Mouse (Mus musculus): ENCODE data around the gene Scube2. TPM values are rescaled to one million over a fixed set of nuclear protein-coding genes. Genes with fewer than 3 reads are reported as not detected.

Gene Scube2
- polyA plus RNA-seq, 1 experiment = 1.6 TPM

DNA sequence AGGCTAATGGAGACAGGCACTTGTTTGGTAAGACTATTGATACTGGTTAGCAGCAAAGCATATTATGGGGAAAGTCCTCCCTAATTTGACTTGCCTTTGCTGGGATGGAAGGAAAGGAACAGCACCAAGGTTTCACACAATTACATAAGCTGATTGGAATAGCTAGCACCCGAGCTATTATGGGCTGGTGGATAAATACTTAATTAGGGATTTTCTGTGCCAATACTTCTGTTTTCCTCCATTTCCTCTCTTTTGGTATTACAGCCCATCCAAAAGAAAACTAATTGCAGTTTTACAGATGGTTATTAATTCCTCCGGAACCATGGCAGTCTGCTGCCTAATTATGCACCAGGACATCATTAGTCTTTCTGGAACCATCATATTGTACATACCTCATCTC is 101.5 kb downstream of the Scube2 start:
- Histone ChIP-seq H3K4me1 (ENCODE audit: control insufficient read depth, insufficient read depth, insufficient read length, low read length) (no peaks in the 10 kb centered on the region), H3K36me3 (ENCODE audit: control insufficient read depth, insufficient read depth, low read length) (no peaks in the 10 kb centered on the region), H3K27ac (ENCODE audit: insufficient read depth, low read depth, low read length) (no peak overlapping the region), H3K4me3 (ENCODE audit: low read depth, low read length) (no peak overlapping the region), H3K27me3 (ENCODE audit: control insufficient read depth, insufficient read depth, low read length) (no peaks in the 10 kb centered on the region)
- 73% methylated on average over 2 of the region's 2 CpGs for WGBS
- TF ChIP-seq CTCF (IDR thresholded peaks at IDR 0.05; ENCODE audit: extremely low read depth, insufficient read length, insufficient replicate concordance, low read depth, low read length) (no peak), POLR2A (IDR thresholded peaks at IDR 0.05; ENCODE audit: low read depth, low read length) (no peak)

DNA sequence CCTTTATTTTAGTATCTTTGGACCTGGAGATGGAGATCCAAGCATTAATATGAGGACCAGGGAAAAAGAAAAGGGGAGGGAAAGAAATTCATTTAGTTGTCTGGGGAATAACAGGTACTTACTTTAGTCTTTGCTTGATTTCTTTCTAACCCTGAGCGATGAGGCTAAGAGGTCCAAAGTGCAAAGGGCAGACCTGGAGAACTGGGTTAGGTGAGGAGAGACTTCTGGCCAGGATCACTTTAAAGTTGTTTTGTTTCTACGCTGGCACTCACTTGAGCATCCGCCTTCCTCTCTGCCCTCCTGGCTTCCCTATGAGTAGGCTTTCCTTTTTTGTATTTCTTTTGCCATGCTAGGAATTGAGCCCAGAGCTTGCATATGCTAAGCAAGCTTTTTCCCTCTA is 109.2 kb downstream of the Scube2 start:
- TF ChIP-seq POLR2A (IDR thresholded peaks at IDR 0.05; ENCODE audit: low read depth, low read length) (no peak), CTCF (IDR thresholded peaks at IDR 0.05; ENCODE audit: extremely low read depth, insufficient read length, insufficient replicate concordance, low read depth, low read length) (no peak)
- H3K27me3 ChIP-seq (ENCODE audit: control insufficient read depth, insufficient read depth, low read length) = no peaks in the 10 kb centered on the region
- H3K36me3 ChIP-seq (ENCODE audit: control insufficient read depth, insufficient read depth, low read length) = no peaks in the 10 kb centered on the region
- no peak overlapping the region for H3K4me3 ChIP-seq (ENCODE audit: low read depth, low read length)
- no peak overlapping the region for H3K27ac ChIP-seq (ENCODE audit: insufficient read depth, low read depth, low read length)
- H3K4me1 ChIP-seq (ENCODE audit: control insufficient read depth, insufficient read depth, insufficient read length, low read length) = no peaks in the 10 kb centered on the region
- 43% methylated on average over 3 of the region's 3 CpGs for WGBS

DNA sequence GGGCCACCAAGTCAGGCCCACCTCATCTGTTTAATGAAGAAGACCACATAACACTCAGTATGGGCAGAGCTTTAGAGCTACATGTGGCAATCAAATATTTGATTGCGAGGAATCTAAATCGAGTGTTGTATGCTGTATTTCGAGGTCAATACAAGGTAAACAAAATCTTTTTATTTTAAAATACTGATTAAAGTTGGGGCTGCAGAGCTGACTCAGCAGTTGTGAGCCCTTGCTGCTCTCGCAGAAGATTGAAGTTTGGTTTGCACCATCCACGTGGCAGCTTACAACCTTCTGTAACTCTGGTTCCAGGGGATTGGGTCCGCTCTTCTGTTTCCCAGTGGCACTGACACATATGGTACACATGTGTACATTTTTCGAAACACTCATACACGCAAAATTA is 111.4 kb downstream of the Scube2 start:
- no peak overlapping the region for H3K27ac ChIP-seq (ENCODE audit: insufficient read depth, low read depth, low read length)
- TF ChIP-seq POLR2A (IDR thresholded peaks at IDR 0.05; ENCODE audit: low read depth, low read length) (no peak), CTCF (IDR thresholded peaks at IDR 0.05; ENCODE audit: extremely low read depth, insufficient read length, insufficient replicate concordance, low read depth, low read length) (no peak)
- WGBS = 91% methylated on average over 8 of the region's 8 CpGs
- no peak overlapping the region for H3K4me3 ChIP-seq (ENCODE audit: low read depth, low read length)
- H3K36me3 ChIP-seq (ENCODE audit: control insufficient read depth, insufficient read depth, low read length) = peaks cover 2% of the 10 kb centered on the region; the same call in 1 of the 2 replicates
- no peaks in the 10 kb centered on the region for H3K27me3 ChIP-seq (ENCODE audit: control insufficient read depth, insufficient read depth, low read length)
- peaks cover 3% of the 10 kb centered on the region; the same call in 1 of the 2 replicates for H3K4me1 ChIP-seq (ENCODE audit: control insufficient read depth, insufficient read depth, insufficient read length, low read length)

DNA sequence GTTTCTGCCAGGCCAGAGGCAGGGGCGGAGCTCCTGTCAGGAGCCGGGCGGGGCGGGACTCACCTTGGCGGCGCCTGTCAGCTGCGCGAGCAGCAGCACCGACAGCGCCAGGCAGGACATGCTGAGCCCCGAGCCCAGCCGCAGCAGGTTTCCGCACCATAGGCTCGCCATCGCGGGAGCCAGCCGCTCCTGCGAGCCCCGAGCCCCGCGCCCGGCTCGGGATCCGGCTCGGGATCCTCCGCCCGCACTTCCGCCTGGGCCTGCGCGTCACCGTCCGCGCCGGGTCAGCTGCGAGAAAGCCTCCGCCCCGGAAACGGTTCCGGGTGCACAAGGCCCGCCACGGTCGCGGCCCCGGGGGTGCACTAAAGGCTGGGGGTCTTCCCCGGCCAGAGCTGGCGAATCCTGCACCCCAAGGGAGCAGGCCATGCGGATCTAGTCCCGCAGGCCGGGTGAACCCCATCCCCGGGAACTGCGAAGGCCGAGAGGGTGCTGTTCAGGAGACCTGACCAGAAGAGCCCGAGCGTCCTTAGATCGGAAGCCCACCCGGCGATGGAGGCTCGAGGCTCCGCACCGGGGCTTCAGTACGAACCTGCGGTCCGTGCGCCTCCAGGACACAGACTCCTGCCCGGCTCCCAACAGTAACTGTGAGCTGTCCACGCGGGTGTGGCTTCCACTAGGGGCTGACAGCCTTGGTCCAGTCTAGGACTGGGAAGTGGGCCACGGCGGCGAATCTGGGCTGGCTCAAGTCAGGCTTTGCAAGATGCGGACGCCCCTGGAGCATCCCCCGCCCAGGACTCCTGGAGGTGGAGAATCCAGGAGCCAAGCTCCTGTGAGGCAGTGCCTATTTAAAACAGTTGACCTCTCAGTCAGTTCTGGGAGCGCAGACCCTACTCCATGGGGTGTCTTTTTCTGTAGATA is 113.2 kb downstream of the Scube2 start, which contains the start of gene Tmem9b:
TSS of gene Tmem9b (minus strand) at position 868 of the 918 bp plus-strand sequence.
- TF ChIP-seq CTCF (IDR thresholded peaks at IDR 0.05; ENCODE audit: extremely low read depth, insufficient read length, insufficient replicate concordance, low read depth, low read length) (no peak), POLR2A (IDR thresholded peaks at IDR 0.05; ENCODE audit: low read depth, low read length) (peak; percentile 63)
- Histone ChIP-seq H3K4me3 (ENCODE audit: low read depth, low read length) (peak within 1 kb of the TSS; percentile 98), H3K36me3 (ENCODE audit: control insufficient read depth, insufficient read depth, low read length) (peaks cover 7% of the 10 kb centered on the region; the same call in 1 of the 2 replicates), H3K4me1 (ENCODE audit: control insufficient read depth, insufficient read depth, insufficient read length, low read length) (peaks cover 3% of the 10 kb centered on the region; the same call in 1 of the 2 replicates), H3K27me3 (ENCODE audit: control insufficient read depth, insufficient read depth, low read length) (no peaks in the 10 kb centered on the region), H3K27ac (ENCODE audit: insufficient read depth, low read depth, low read length) (peak within 1 kb of the TSS; percentile 86)
- WGBS = under 1% methylated on average over 74 of the region's 74 CpGs

DNA sequence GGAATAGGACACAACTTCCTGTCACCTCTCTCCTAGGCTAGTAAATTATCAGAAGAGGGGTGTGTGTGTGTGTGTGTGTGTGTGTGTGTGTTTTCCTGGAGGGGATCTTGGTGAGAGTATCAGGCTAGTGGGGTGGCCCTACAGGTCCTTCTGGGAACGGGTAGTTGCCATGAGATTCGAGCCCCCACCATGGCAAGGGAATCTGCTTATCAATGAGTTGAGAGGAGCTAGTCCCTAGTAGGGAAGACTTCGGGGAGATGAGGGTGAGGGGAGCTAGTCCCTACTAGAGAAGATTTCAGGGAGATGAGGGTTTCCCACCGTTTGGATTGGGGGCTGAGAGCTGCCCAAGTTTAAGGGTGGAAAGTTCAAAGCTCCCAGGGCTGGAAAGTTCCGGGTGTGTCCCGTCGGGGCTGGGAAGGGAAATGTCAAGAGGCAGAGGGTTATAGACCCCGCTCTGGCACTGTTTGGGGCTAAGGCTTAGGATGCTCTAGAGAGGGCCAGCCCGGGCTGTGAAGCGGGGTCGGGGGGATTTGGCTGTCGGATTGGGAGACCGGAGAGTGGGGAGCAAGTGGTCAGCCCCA is 114.0 kb downstream of the Scube2 start:
- WGBS = 1% methylated on average over 13 of the region's 13 CpGs
- TF ChIP-seq CTCF (IDR thresholded peaks at IDR 0.05; ENCODE audit: extremely low read depth, insufficient read length, insufficient replicate concordance, low read depth, low read length) (no peak), POLR2A (IDR thresholded peaks at IDR 0.05; ENCODE audit: low read depth, low read length) (no peak)
- H3K27me3 ChIP-seq (ENCODE audit: control insufficient read depth, insufficient read depth, low read length) = no peaks in the 10 kb centered on the region
- peak overlapping the region; percentile 86 for H3K27ac ChIP-seq (ENCODE audit: insufficient read depth, low read depth, low read length)
- H3K4me3 ChIP-seq (ENCODE audit: low read depth, low read length) = peak overlapping the region; percentile 98
- peaks cover 3% of the 10 kb centered on the region; the same call in 1 of the 2 replicates for H3K4me1 ChIP-seq (ENCODE audit: control insufficient read depth, insufficient read depth, insufficient read length, low read length)
- peaks cover 11% of the 10 kb centered on the region for H3K36me3 ChIP-seq (ENCODE audit: control insufficient read depth, insufficient read depth, low read length)

Other genes with a start within 250 kb of the Scube2 start
- gene St5, start 162.1 kb downstream of the Scube2 start, polyA plus RNA-seq (2012; rRNA removed) = 24.8 and 37.7 TPM in 2 replicates
- 2.7 and 4.3 TPM in 2 replicates for gene Akip1, start 162.0 kb downstream of the Scube2 start, polyA plus RNA-seq (2012; rRNA removed)
- not detected in 2 replicates for gene BC051019, start 141.8 kb downstream of the Scube2 start, polyA plus RNA-seq (2012; rRNA removed)
- gene Ascl3, start 134.0 kb downstream of the Scube2 start, polyA plus RNA-seq (2012; rRNA removed) = 0.27 and 1.0 TPM in 2 replicates
- gene Tmem9b, start 112.8 kb downstream of the Scube2 start, polyA plus RNA-seq (2012; rRNA removed) = 26.4 and 53.9 TPM in 2 replicates
- gene Nrip3, start 83.7 kb downstream of the Scube2 start, polyA plus RNA-seq (2012; rRNA removed) = 0.04 and 1.1 TPM in 2 replicates
- gene Dennd5a, start 94.8 kb upstream of the Scube2 start, polyA plus RNA-seq (2012; rRNA removed) = 8.6 and 11.7 TPM in 2 replicates
- gene Tmem41b, start 121.2 kb upstream of the Scube2 start, polyA plus RNA-seq (2012; rRNA removed) = 19.8 and 39.7 TPM in 2 replicates
- gene Ipo7, start 152.6 kb upstream of the Scube2 start, polyA plus RNA-seq (2012; rRNA removed) = 3.1 and 11.0 TPM in 2 replicates
- 7.9 and 13.8 TPM in 2 replicates for gene Zfp143, start 195.5 kb upstream of the Scube2 start, polyA plus RNA-seq (2012; rRNA removed)

Data from small intestine, adult 2 months (tissue).